Mouse (Mus musculus) cerebellum, adult 2 months (tissue): ENCODE results near the gene Il10rb.

Experiments used
- CTCF ChIP-seq: fragments of 200-500 bp; IDR thresholded peaks from 2 replicates; pipeline ENCODE4 v1.5.1; 2011; ENCODE audit warnings: low read depth, mild to moderate bottlenecking, control low read depth, low read length, moderate library complexity, borderline replicate concordance; ENCODE audit not compliant: insufficient read depth
- POLR2A ChIP-seq: fragments of 200-500 bp; IDR thresholded peaks from 2 replicates; pipeline ENCODE4 v1.6.1; 2011; ENCODE audit warnings: low read length, control low read depth, borderline replicate concordance; ENCODE audit not compliant: insufficient read depth

- TF ChIP-seq POLR2A (no peak), CTCF (no peak)
These were observed 46.0 kb downstream of the Il10rb start for GRCm38 (mm10) chr16:91451949-91452348.
